Mouse (Mus musculus): ENCODE data around the gene Usp44. TPM values are rescaled to one million over a fixed set of nuclear protein-coding genes. Genes with fewer than 3 reads are reported as not detected.

Usp44 gene
- polyA plus RNA-seq, 1 experiment from 2014 or later = 5.5 TPM

DNA sequence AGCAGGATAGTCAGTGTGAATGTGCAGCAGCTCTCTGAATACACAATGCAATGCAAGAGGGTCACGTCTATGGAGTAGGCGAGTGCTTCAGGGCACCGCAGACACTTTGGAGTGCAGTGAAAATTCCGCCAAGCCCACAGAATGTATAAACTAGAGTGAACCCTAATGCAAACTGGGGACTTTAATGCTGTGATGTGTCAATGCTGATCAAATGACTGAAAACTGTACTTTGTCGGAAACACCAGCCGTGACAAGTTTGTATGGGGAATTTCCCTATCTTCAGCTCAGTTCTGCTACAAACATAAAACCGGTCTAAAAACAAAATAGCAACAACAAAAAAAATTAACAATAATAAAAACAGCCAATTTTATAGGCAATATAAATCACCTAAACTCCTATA, 37.0 kb downstream of the Usp44 start:
- DNase-seq (ENCODE audit: low spot score) = no peak
- Histone ChIP-seq H3K27ac (replicated peaks; ENCODE audit: low read depth, low read length) (no peak overlapping the region), H3K9me3 (replicated peaks; ENCODE audit: control insufficient read depth, low read length) (no peaks in the 10 kb centered on the region), H3K4me2 (ENCODE audit: low read depth, low read length) (no peak overlapping the region), H3K4me1 (ENCODE audit: control insufficient read depth, insufficient read depth, low read length) (no peaks in the 10 kb centered on the region), H3K27me3 (ENCODE audit: control insufficient read depth, insufficient read depth, low read length) (no peaks in the 10 kb centered on the region), H3K36me3 (replicated peaks; ENCODE audit: control insufficient read depth, insufficient read depth, low read depth, low read length) (peaks cover 3% of the 10 kb centered on the region), H3K4me3 (ENCODE audit: low read depth, low read length) (no peak overlapping the region), H3K9ac (replicated peaks; ENCODE audit: low read length) (no peak overlapping the region)
- 95% methylated on average over 7 of the region's 7 CpGs for WGBS
- ATAC-seq (replicated peaks; ENCODE audit: insufficient number of reproducible peaks, low FRiP score, low TSS enrichment, low read depth) = no peak

DNA sequence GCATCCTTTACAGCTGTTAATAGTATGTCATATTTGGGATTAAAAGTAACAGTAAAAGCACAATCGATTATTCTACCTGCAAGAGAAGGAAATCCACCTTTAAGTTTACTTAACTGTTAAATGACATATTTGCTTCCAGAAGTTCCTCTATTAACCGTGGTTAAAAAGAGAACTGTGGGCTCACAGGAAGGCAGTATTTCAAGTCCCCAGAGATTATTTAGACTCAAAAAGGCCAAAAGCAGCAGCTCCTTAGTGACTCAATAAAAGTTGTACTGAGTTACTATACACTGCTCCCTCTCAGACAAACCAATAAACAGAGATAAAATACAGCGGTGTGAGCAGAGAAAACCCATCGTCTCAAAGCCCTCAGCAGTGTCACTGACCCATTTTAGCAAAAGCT, 37.5 kb downstream of the Usp44 start:
- WGBS = 84% methylated on average over 4 of the region's 4 CpGs
- DNase-seq (ENCODE audit: low spot score) (no peak), ATAC-seq (replicated peaks; ENCODE audit: insufficient number of reproducible peaks, low FRiP score, low TSS enrichment, low read depth) (no peak)
- Histone ChIP-seq H3K9me3 (replicated peaks; ENCODE audit: control insufficient read depth, low read length) (no peaks in the 10 kb centered on the region), H3K4me1 (ENCODE audit: control insufficient read depth, insufficient read depth, low read length) (no peaks in the 10 kb centered on the region), H3K4me2 (ENCODE audit: low read depth, low read length) (no peak overlapping the region), H3K36me3 (replicated peaks; ENCODE audit: control insufficient read depth, insufficient read depth, low read depth, low read length) (peaks cover 3% of the 10 kb centered on the region), H3K4me3 (ENCODE audit: low read depth, low read length) (no peak overlapping the region), H3K27ac (replicated peaks; ENCODE audit: low read depth, low read length) (no peak overlapping the region), H3K9ac (replicated peaks; ENCODE audit: low read length) (no peak overlapping the region), H3K27me3 (ENCODE audit: control insufficient read depth, insufficient read depth, low read length) (no peaks in the 10 kb centered on the region)

DNA sequence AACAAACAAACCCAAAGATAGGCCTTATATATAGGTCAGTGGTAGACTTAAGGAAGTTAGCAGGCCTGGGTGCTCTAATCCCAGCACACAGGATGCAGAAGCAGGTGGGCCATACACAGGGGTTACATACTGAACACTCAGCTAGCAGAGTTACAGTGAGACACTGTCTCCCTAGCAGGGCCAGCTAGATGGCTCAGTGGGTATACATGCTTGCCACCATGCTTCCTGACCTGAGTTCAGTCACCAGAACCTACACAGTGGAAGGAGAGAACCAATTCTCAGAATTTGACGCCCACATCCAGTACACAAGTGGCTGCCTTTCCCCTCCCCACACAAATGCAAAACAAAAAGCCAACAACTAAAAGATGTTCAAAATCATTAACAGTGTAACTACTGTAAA, 45.4 kb downstream of the Usp44 start:
- 91% methylated on average over 1 of the region's 1 CpGs for WGBS
- Histone ChIP-seq H3K4me3 (ENCODE audit: low read depth, low read length) (no peak overlapping the region), H3K4me2 (ENCODE audit: low read depth, low read length) (no peak overlapping the region), H3K27me3 (ENCODE audit: control insufficient read depth, insufficient read depth, low read length) (no peaks in the 10 kb centered on the region), H3K36me3 (replicated peaks; ENCODE audit: control insufficient read depth, insufficient read depth, low read depth, low read length) (peaks cover 5% of the 10 kb centered on the region; the same call in 1 of the 2 replicates), H3K9me3 (replicated peaks; ENCODE audit: control insufficient read depth, low read length) (no peaks in the 10 kb centered on the region), H3K9ac (replicated peaks; ENCODE audit: low read length) (no peak overlapping the region), H3K27ac (replicated peaks; ENCODE audit: low read depth, low read length) (no peak overlapping the region), H3K4me1 (ENCODE audit: control insufficient read depth, insufficient read depth, low read length) (no peaks in the 10 kb centered on the region)
- DNase-seq (ENCODE audit: low spot score) (no peak), ATAC-seq (replicated peaks; ENCODE audit: insufficient number of reproducible peaks, low FRiP score, low TSS enrichment, low read depth) (no peak)

DNA sequence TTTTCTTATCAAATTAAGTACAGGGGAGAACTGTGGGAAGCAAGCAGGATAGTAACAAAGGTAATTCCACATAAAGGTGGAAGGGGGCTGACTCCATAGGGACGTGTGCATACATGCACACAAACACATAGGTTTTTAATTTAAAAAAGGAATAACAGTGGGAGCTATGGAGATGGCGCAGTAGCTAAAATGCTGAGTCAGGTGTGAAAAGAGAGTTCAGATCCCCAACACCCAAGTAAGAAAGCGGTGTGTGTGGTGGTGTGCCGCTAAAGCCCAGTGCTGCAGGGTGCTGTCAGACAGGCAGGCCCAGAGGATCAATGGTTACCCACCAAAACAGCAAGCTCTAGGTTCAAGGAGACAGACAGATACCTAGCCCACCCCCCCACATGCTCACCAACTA, 47.4 kb downstream of the Usp44 start:
- no peak for ATAC-seq (replicated peaks; ENCODE audit: insufficient number of reproducible peaks, low FRiP score, low TSS enrichment, low read depth)
- Histone ChIP-seq H3K4me3 (ENCODE audit: low read depth, low read length) (no peak overlapping the region), H3K4me1 (ENCODE audit: control insufficient read depth, insufficient read depth, low read length) (no peaks in the 10 kb centered on the region), H3K27me3 (ENCODE audit: control insufficient read depth, insufficient read depth, low read length) (no peaks in the 10 kb centered on the region), H3K9me3 (replicated peaks; ENCODE audit: control insufficient read depth, low read length) (no peaks in the 10 kb centered on the region), H3K27ac (replicated peaks; ENCODE audit: low read depth, low read length) (no peak overlapping the region), H3K36me3 (replicated peaks; ENCODE audit: control insufficient read depth, insufficient read depth, low read depth, low read length) (peaks cover 5% of the 10 kb centered on the region; the same call in 1 of the 2 replicates), H3K4me2 (ENCODE audit: low read depth, low read length) (no peak overlapping the region), H3K9ac (replicated peaks; ENCODE audit: low read length) (no peak overlapping the region)
- no peak for DNase-seq (ENCODE audit: low spot score)
- 92% methylated on average over 4 of the region's 4 CpGs for WGBS

DNA sequence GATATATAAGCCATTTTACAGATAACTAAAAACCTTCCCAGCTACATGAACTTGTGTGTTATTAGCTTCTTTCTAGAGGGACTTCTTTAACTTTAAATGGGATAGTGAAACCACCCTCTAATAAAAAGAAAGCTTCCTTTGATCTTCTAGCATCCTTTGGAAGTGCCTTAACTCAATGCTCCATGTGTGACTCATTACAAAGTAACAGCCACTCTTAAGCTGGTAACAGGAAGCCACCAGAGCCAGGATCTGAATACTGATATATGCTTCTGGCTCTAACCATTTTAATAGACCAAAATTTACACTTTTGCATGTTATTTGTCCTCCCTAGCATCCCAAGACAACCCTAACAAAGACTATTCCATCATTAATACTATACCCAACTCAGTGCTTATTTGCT, 50.6 kb downstream of the Usp44 start:
- DNase-seq (ENCODE audit: low spot score) (no peak), ATAC-seq (replicated peaks; ENCODE audit: insufficient number of reproducible peaks, low FRiP score, low TSS enrichment, low read depth) (no peak)
- H3K27ac ChIP-seq (replicated peaks; ENCODE audit: low read depth, low read length) = no peak overlapping the region
- no peak overlapping the region for H3K9ac ChIP-seq (replicated peaks; ENCODE audit: low read length)
- H3K27me3 ChIP-seq (ENCODE audit: control insufficient read depth, insufficient read depth, low read length) = no peaks in the 10 kb centered on the region
- H3K4me1 ChIP-seq (ENCODE audit: control insufficient read depth, insufficient read depth, low read length) = no peaks in the 10 kb centered on the region
- no peak overlapping the region for H3K4me2 ChIP-seq (ENCODE audit: low read depth, low read length)
- no peak overlapping the region for H3K4me3 ChIP-seq (ENCODE audit: low read depth, low read length)
- H3K36me3 ChIP-seq (replicated peaks; ENCODE audit: control insufficient read depth, insufficient read depth, low read depth, low read length) = peaks cover 12% of the 10 kb centered on the region
- no peaks in the 10 kb centered on the region for H3K9me3 ChIP-seq (replicated peaks; ENCODE audit: control insufficient read depth, low read length)

DNA sequence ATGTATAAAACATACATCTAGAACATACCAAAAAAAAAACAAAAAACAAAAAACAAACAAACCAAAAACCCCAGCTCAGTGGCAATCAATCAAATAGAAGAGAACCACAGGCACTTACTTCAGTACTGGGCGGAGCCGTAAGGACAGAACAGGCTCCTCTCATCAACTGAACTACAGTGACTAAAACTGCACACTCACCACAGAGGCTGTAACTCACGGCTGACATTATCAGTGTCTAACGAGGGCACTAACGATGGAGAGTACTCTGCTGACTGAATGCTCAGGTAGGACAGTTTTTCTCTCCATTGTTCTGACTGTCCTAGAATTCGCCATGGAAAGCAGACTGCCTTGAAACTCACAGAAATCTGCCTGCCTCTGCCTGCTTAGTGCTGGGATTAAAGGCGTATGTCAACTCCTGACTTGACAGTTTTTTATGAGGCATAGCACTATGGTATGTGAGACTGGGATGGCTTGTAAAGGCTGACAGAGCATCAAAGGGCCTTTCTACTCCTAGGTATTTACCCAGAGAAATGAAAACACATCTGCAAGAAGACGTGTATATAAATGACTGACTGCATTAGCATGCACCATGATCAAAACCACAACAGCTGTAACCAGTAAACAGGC, 51.5 kb downstream of the Usp44 start:
- ATAC-seq (replicated peaks; ENCODE audit: insufficient number of reproducible peaks, low FRiP score, low TSS enrichment, low read depth) = no peak
- peaks cover 11% of the 10 kb centered on the region for H3K36me3 ChIP-seq (replicated peaks; ENCODE audit: control insufficient read depth, insufficient read depth, low read depth, low read length)
- no peak for DNase-seq (ENCODE audit: low spot score)

DNA sequence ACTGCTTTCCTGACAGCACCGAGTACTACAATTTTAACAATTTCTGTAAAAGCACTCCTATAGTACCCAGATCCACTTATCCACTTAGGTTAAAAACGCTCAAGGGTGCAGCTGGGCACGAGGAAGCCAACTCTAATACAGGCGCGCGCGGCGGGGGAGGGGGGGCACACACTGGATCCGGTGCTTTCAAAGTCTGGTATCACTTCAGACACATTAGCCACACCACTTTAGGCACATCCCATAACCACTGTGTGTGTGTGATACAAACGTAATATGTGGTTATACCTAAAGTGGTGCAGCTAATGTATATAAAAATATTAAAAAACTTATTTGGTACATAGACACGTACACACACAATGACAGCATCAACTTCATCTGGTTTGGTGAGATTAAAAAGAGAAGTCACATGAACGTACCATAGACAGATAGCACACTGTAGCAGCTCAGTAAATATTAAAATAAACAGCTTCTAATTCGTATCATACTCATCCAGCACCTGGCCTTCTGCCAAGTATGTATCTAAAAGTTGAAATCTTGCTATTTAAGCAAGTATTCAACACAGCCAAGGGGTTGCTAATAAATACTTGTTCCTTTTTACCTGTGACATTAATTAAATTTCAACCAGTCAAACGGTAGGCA, 54.6 kb downstream of the Usp44 start:
- H3K9ac ChIP-seq (replicated peaks; ENCODE audit: low read length) = no peak overlapping the region
- no peak overlapping the region for H3K4me3 ChIP-seq (ENCODE audit: low read depth, low read length)
- DNase-seq (ENCODE audit: low spot score) (no peak), ATAC-seq (replicated peaks; ENCODE audit: insufficient number of reproducible peaks, low FRiP score, low TSS enrichment, low read depth) (no peak)
- no peak overlapping the region for H3K4me2 ChIP-seq (ENCODE audit: low read depth, low read length)
- 91% methylated on average over 14 of the region's 14 CpGs for WGBS
- H3K9me3 ChIP-seq (replicated peaks; ENCODE audit: control insufficient read depth, low read length) = no peaks in the 10 kb centered on the region
- no peaks in the 10 kb centered on the region for H3K27me3 ChIP-seq (ENCODE audit: control insufficient read depth, insufficient read depth, low read length)
- no peaks in the 10 kb centered on the region for H3K4me1 ChIP-seq (ENCODE audit: control insufficient read depth, insufficient read depth, low read length)
- peaks cover 7% of the 10 kb centered on the region for H3K36me3 ChIP-seq (replicated peaks; ENCODE audit: control insufficient read depth, insufficient read depth, low read depth, low read length)
- no peak overlapping the region for H3K27ac ChIP-seq (replicated peaks; ENCODE audit: low read depth, low read length)

More for the DNA sequence above, 51.5 kb downstream of the Usp44 start:
- WGBS = 85% methylated on average over 8 of the region's 8 CpGs
- Histone ChIP-seq H3K27me3 (ENCODE audit: control insufficient read depth, insufficient read depth, low read length) (no peaks in the 10 kb centered on the region), H3K4me2 (ENCODE audit: low read depth, low read length) (no peak overlapping the region), H3K4me1 (ENCODE audit: control insufficient read depth, insufficient read depth, low read length) (no peaks in the 10 kb centered on the region), H3K27ac (replicated peaks; ENCODE audit: low read depth, low read length) (no peak overlapping the region), H3K9me3 (replicated peaks; ENCODE audit: control insufficient read depth, low read length) (no peaks in the 10 kb centered on the region), H3K9ac (replicated peaks; ENCODE audit: low read length) (no peak overlapping the region), H3K4me3 (ENCODE audit: low read depth, low read length) (no peak overlapping the region)

DNA sequence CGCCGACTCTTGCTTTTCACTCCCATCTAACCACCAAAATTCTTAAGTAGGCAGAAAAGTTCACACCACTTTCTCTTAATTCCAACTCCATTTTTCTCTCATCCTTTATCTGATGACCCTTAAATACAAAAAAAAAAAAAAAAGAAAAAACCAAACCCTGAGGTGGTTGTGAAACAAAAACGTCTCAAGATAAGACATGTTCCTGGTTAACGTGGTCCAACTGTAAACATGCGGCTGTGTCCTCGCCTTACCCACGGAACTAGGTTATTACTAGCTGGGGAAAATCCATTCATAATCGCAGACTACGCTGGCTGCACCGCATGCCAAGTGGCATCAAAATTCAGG, 57.2 kb downstream of the Usp44 start:
- 18% methylated on average over 10 of the region's 10 CpGs for WGBS
- H3K4me1 ChIP-seq (ENCODE audit: control insufficient read depth, insufficient read depth, low read length) = no peaks in the 10 kb centered on the region
- H3K9me3 ChIP-seq (replicated peaks; ENCODE audit: control insufficient read depth, low read length) = no peaks in the 10 kb centered on the region
- DNase-seq (ENCODE audit: low spot score) (no peak), ATAC-seq (replicated peaks; ENCODE audit: insufficient number of reproducible peaks, low FRiP score, low TSS enrichment, low read depth) (no peak)
- H3K9ac ChIP-seq (replicated peaks; ENCODE audit: low read length) = peak overlapping the region; percentile 94
- H3K36me3 ChIP-seq (replicated peaks; ENCODE audit: control insufficient read depth, insufficient read depth, low read depth, low read length) = peaks cover 7% of the 10 kb centered on the region
- H3K4me3 ChIP-seq (ENCODE audit: low read depth, low read length) = peak overlapping the region; percentile 97
- no peaks in the 10 kb centered on the region for H3K27me3 ChIP-seq (ENCODE audit: control insufficient read depth, insufficient read depth, low read length)
- H3K4me2 ChIP-seq (ENCODE audit: low read depth, low read length) = peak overlapping the region; percentile 75
- peak overlapping the region; percentile 62; the same call in 1 of the 2 replicates for H3K27ac ChIP-seq (replicated peaks; ENCODE audit: low read depth, low read length)
